Mouse (Mus musculus): ENCODE results near the gene Eps8l3.

- TF ChIP-seq EP300 (optimal IDR thresholded peaks at IDR 0.05) (no peak), CTCF (IDR thresholded peaks at IDR 0.05; ENCODE audit: low read depth) (no peak)
Observed at GRCm38 (mm10) chr3:107828997-107829396, 48.0 kb upstream of the Eps8l3 start.

All from stomach, postnatal 0 days (tissue).